Mouse (Mus musculus) cerebellum, adult 2 months (tissue): ENCODE results near the gene Mrps27. TPM values are rescaled to one million over a fixed set of nuclear protein-coding genes. Genes with fewer than 3 reads are reported as not detected.
A peak's percentile ranks its signal among the peaks of the same experiment; 100 is the strongest.

Experiments
- DNase-seq, 2 experiments: peaks; one replicate each; pipeline ENCODE4 v3.0.0; 2021
- H3K27ac ChIP-seq: fragments of 200-500 bp; 2 replicates; pipeline ENCODE4 v1.5.1; 2012; ENCODE audit warnings: low read length, control low read depth, inconsistent platforms; ENCODE audit not compliant: insufficient read depth
- H3K27me3 ChIP-seq: fragments of 200-500 bp; 2 replicates; pipeline ENCODE4 v1.6.1; 2012; ENCODE audit warnings: inconsistent platforms, mild to moderate bottlenecking, low read length, moderate library complexity; ENCODE audit not compliant: control insufficient read depth, insufficient read depth
- H3K4me1 ChIP-seq: fragments of 200-500 bp; 2 replicates; pipeline ENCODE4 v1.6.1; 2011; ENCODE audit warnings: low read length; ENCODE audit not compliant: control insufficient read depth, insufficient read depth
- H3K4me3 ChIP-seq: fragments of 200-500 bp; replicated peaks from 2 replicates; pipeline ENCODE3; 2011; ENCODE audit warnings: mild to moderate bottlenecking, low read depth, low read length, control low read depth; ENCODE audit not compliant: insufficient read depth
- CTCF ChIP-seq: fragments of 200-500 bp; IDR thresholded peaks from 2 replicates; pipeline ENCODE4 v1.5.1; 2011; ENCODE audit warnings: low read depth, mild to moderate bottlenecking, control low read depth, low read length, moderate library complexity, borderline replicate concordance; ENCODE audit not compliant: insufficient read depth
- POLR2A ChIP-seq: fragments of 200-500 bp; IDR thresholded peaks from 2 replicates; pipeline ENCODE4 v1.6.1; 2011; ENCODE audit warnings: low read length, control low read depth, borderline replicate concordance; ENCODE audit not compliant: insufficient read depth
- WGBS: fragments of 180-500 bp; shearing (Covaris S2); methylation state at CpG from one replicate; pipeline ENCODE4 v1.1.7; 2018; 5-methylcytosine and 5-hydroxymethylcytosine counted together
- polyA plus RNA-seq: library from polyadenylated mRNA; depleted of rRNA; stranded (reverse); fragments of >200 nt; gene quantifications from 2 replicates; pipeline ENCODE4 v1.2.3, GENCODE M21; 2012

Mrps27 gene
- polyA plus RNA-seq, 1 experiment, result 38.5 TPM

- no peak overlapping the region for H3K27ac ChIP-seq
- DNase-seq, result no peak
These were observed 97.3 kb downstream of the Mrps27 start for GRCm38 (mm10) chr13:99441700-99442433.

GRCm38 (mm10) chr13:99442434-99443249, 98.1 kb downstream of the Mrps27 start:
- no peaks in the 10 kb centered on the region for H3K27me3 ChIP-seq
- peaks cover 35% of the 10 kb centered on the region for H3K4me1 ChIP-seq
- 60% methylated on average over 12 of the region's 12 CpGs for WGBS
- H3K4me3 ChIP-seq, result no peak overlapping the region
- H3K27ac ChIP-seq, result no peak overlapping the region
- no peak for DNase-seq
- no peak for TF ChIP-seq POLR2A
- TF ChIP-seq CTCF, result no peak

More at GRCm38 (mm10) chr13:99441700-99442433, 97.3 kb downstream of the Mrps27 start:
- 60% methylated on average over 18 of the region's 18 CpGs for WGBS
- Histone ChIP-seq H3K27me3 (no peaks in the 10 kb centered on the region), H3K4me1 (peaks cover 27% of the 10 kb centered on the region), H3K4me3 (no peak overlapping the region)
- TF ChIP-seq CTCF (no peak), POLR2A (no peak)

DNA sequence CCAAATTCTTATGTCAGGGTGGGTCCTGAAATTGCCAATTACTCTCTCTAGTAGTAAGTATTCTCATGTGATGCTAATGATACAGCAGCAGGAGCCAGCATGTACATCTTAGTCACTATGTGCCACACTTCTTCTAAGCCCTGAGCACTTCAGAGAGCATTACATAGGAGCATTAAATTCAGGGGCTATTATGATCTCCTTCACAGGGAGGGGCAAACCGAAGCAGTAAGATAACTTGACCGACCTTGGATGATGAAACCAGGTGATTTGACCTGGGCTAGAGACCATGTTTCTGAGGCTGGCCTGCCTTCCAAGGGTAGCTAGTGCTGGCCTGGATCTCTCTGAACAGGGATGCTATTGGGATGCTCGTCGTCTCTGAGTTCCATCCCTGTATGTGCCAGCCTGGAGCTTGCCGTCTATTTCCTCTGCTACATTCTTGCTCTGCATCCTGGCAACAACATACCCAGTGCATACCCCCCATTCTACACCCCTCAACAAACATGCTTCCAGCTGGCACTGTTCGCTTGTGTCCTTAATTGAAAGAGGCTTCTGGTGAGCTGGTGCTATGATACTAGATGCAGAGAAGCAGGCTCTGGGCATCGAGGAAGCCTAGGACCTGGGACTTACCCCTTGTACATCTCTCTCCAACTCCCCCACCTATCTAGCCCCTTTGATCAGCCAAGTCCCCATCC, 99.0 kb downstream of the Mrps27 start:
- no peak for TF ChIP-seq CTCF
- DNase-seq, result no peak
- Histone ChIP-seq H3K4me3 (no peak overlapping the region), H3K4me1 (peaks cover 42% of the 10 kb centered on the region), H3K27me3 (no peaks in the 10 kb centered on the region), H3K27ac (no peak overlapping the region)
- WGBS, result 34% methylated on average over 7 of the region's 7 CpGs

DNA sequence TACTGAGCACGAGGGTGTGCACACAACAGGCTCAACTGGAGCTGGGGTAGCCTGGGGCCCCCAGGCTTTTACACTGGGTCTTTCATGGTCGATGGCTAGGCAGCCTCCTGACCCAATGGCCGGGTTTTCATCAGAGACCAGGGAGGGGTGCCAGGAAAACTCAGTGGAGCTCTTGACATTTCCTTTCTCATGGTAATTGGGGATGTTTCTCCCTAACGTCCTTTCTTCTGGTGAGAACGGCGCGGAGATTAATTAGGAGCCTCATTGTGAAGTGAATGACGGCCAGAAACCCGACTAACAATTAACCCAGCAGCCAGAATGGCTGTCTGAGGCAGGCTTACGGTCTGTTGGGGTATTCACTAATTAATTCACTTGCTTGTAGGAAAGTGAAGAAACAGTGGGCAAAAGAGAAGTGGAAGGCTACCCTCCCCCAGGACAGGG, 99.9 kb downstream of the Mrps27 start:
- Histone ChIP-seq H3K27ac (no peak overlapping the region), H3K4me1 (peaks cover 46% of the 10 kb centered on the region), H3K27me3 (no peaks in the 10 kb centered on the region), H3K4me3 (no peak overlapping the region)
- no peak for DNase-seq
- TF ChIP-seq POLR2A (no peak), CTCF (no peak)
- WGBS, result 34% methylated on average over 10 of the region's 10 CpGs

GRCm38 (mm10) chr13:99444880-99445279, 100.3 kb downstream of the Mrps27 start:
- Histone ChIP-seq H3K4me3 (no peak overlapping the region), H3K4me1 (peaks cover 49% of the 10 kb centered on the region), H3K27ac (no peak overlapping the region), H3K27me3 (no peaks in the 10 kb centered on the region)
- DNase-seq, result no peak
- no peak for TF ChIP-seq CTCF
- no peak for TF ChIP-seq POLR2A
- 37% methylated on average over 6 of the region's 6 CpGs for WGBS

- 27% methylated on average over 7 of the region's 7 CpGs for WGBS
- Histone ChIP-seq H3K27ac (peak overlapping the region; percentile 49), H3K4me1 (peaks cover 63% of the 10 kb centered on the region), H3K4me3 (no peak overlapping the region), H3K27me3 (no peaks in the 10 kb centered on the region)
- TF ChIP-seq POLR2A (no peak), CTCF (no peak)
- no peak for DNase-seq
These were observed 102.4 kb downstream of the Mrps27 start for GRCm38 (mm10) chr13:99447002-99447401.

- peak; percentile 59 to 66 for DNase-seq
- 21% methylated on average over 11 of the region's 11 CpGs for WGBS
- Histone ChIP-seq H3K27me3 (no peaks in the 10 kb centered on the region), H3K27ac (peak overlapping the region; percentile 49; the same call in 1 of the 2 replicates), H3K4me1 (peaks cover 67% of the 10 kb centered on the region), H3K4me3 (no peak overlapping the region)
- TF ChIP-seq CTCF, result no peak
- TF ChIP-seq POLR2A, result no peak
These were observed 103.0 kb downstream of the Mrps27 start for GRCm38 (mm10) chr13:99447403-99448199.
